Mouse (Mus musculus) bone marrow macrophage, adult 2 months (primary cell): ENCODE results near the gene Slc25a17.

Source experiments
- CTCF ChIP-seq: IDR thresholded peaks from 2 replicates; pipeline ENCODE4 v1.5.1; 2012; ENCODE audit warnings: low read depth, mild to moderate bottlenecking, low read length, moderate library complexity
- POLR2A ChIP-seq: IDR thresholded peaks from 2 replicates; pipeline ENCODE4 v1.6.1; 2012; ENCODE audit warnings: mild to moderate bottlenecking, low read depth, low read length, borderline replicate concordance

DNA sequence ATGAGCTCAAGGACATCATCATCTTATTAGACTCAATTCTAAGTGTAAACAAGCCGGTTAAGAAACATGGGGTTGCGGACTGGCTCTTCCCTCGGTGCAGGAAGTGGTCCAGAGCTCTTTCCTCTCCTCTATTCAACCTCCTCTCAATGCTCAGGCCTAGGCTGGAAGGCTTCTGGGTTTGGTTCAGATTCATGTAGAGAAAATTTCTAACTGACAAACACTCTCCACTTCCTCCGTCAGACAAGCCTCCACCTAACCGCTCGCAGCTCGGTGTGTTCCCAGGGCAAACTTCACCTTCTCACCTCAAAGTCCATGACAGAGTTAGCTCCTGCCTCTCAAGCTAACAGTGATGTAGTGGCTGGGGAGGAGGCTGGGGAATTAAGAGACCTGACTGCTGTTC is 56.6 kb downstream of the Slc25a17 start:
- TF ChIP-seq POLR2A (no peak), CTCF (no peak)
